In genomic region chr17:25698446-25698845, GRCm38 (mm10) we compare ENCODE assay signal across 8 mouse cellular contexts. TPM values are rescaled to one million over a fixed set of nuclear protein-coding genes. Genes with fewer than 3 reads are reported as not detected.
DNase-seq lines count a peak whose midpoint lies in the region; ATAC-seq and TF ChIP-seq lines count a peak whose summit lies in the region.

No protein-coding gene starts in this region.

- TF ChIP-seq CTCF in E14TG2a.4 (conservative IDR thresholded peaks at IDR 0.05; ENCODE audit: low read length): peak; percentile 64

- H3K4me1 ChIP-seq in E14TG2a.4 (replicated peaks; ENCODE audit: low read depth, low read length): peaks cover 14% of the 10 kb centered on the region
- no peaks in the 10 kb centered on the region for H3K4me1 ChIP-seq in lung, embryonic 16.5 days (replicated peaks; ENCODE audit: control insufficient read depth, insufficient read depth, low read length)

- ATAC-seq in lung, embryonic 16.5 days (ENCODE audit: low read depth): peak; percentile 38; the same call in 1 of the 2 replicates
- ATAC-seq in inflammation-experienced regulatory T-cells, adult 6 months: no peak

- WGBS in large intestine, adult 2 months: 16% methylated on average over 7 of the region's 7 CpGs
- WGBS in lung, embryonic 16.5 days: 6% methylated on average over 7 of the region's 7 CpGs

- no peak overlapping the region for H3K9ac ChIP-seq in lung, embryonic 16.5 days (ENCODE audit: low read length)

- no peaks in the 10 kb centered on the region for H3K9me3 ChIP-seq in E14TG2a.4 (ENCODE audit: low read length)
- no peaks in the 10 kb centered on the region for H3K9me3 ChIP-seq in lung, embryonic 16.5 days (ENCODE audit: control insufficient read depth, low read length)

- DNase-seq in adrenal gland, adult 8-10 months: peak; percentile 33
- DNase-seq in embryo, embryonic 10.5 days (ENCODE audit: low spot score): peak; percentile 96
- peak; percentile 64 for DNase-seq in heart, adult 8-10 months (ENCODE audit: low spot score)
- DNase-seq in large intestine, adult 2 months (ENCODE audit: low read depth, low spot score): peak; percentile 57
- DNase-seq in right cerebral cortex, postnatal 14 days: peak; percentile 82

- H3K36me3 ChIP-seq in E14TG2a.4 (ENCODE audit: insufficient read depth, low read length): no peaks in the 10 kb centered on the region
- no peaks in the 10 kb centered on the region for H3K36me3 ChIP-seq in lung, embryonic 16.5 days (ENCODE audit: control insufficient read depth, insufficient read depth, low read length)

- peaks cover 4% of the 10 kb centered on the region; the same call in 1 of the 2 replicates for H3K27me3 ChIP-seq in E14TG2a.4 (ENCODE audit: insufficient read depth, low read length)
- H3K27me3 ChIP-seq in lung, embryonic 16.5 days (ENCODE audit: control insufficient read depth, insufficient read depth, low read depth, low read length): no peaks in the 10 kb centered on the region

- no peak overlapping the region for H3K4me3 ChIP-seq in E14TG2a.4 (replicated peaks; ENCODE audit: low read length)
- H3K4me3 ChIP-seq in lung, embryonic 16.5 days (ENCODE audit: low read length): no peak overlapping the region

- no peak overlapping the region for H3K4me2 ChIP-seq in lung, embryonic 16.5 days (ENCODE audit: low read depth, low read length)

- no peak overlapping the region for H3K27ac ChIP-seq in lung, embryonic 16.5 days (ENCODE audit: low read length)

RNA-seq across cellular contexts. Expression of gene Gng13, which starts 18.5 kb away (rescaled TPM):
- total RNA-seq in adrenal gland, adult 8-10 months (2022): 1 to 10 TPM in 1 of 4 experiments, under 1 TPM in 1, not detected in 2; 0.74 to 2.9 TPM
- total RNA-seq in heart, adult 8-10 months (2022): 1 to 10 TPM in 2 of 4 experiments, not detected in 2; 1.1 to 2.0 TPM
- polyA plus RNA-seq in large intestine, adult 2 months (2012; rRNA removed): 0.23 and 0.37 TPM in 2 replicates
- polyA plus RNA-seq in lung, embryonic 16.5 days (2015; fragmentation: Nextera tagmentation; extraction: Ambion mirVana): 2.5 and 2.8 TPM in 2 replicates
- not detected for polyA plus RNA-seq in inflammation-experienced regulatory T-cells, adult 6 months (2017; shearing (Covaris generic))

RNA-seq across cellular contexts. Expression of gene Chtf18, which starts 28.8 kb away (rescaled TPM):
- total RNA-seq in adrenal gland, adult 8-10 months (2022): 1 to 10 TPM; 1.2 to 4.9 (median 2.6) TPM
- 1 to 10 TPM; 1.2 to 2.1 (median 1.6) TPM for total RNA-seq in heart, adult 8-10 months (2022)
- 18.4 and 20.4 TPM in 2 replicates for polyA plus RNA-seq in large intestine, adult 2 months (2012; rRNA removed)
- polyA plus RNA-seq in lung, embryonic 16.5 days (2015; fragmentation: Nextera tagmentation; extraction: Ambion mirVana): 32.2 and 37.0 TPM in 2 replicates
- 10 to 100 TPM in 1 of 3 experiments, 1 to 10 TPM in 2; 1.4 to 12.9 (median 3.9) TPM for polyA plus RNA-seq in inflammation-experienced regulatory T-cells, adult 6 months (2017; shearing (Covaris generic))

RNA-seq across cellular contexts. Expression of gene Rpusd1, which starts 29.0 kb away (rescaled TPM):
- total RNA-seq in adrenal gland, adult 8-10 months (2022): 10 to 100 TPM; 17.8 to 23.5 (median 20.4) TPM
- 1 to 10 TPM; 4.5 to 5.3 (median 4.6) TPM for total RNA-seq in heart, adult 8-10 months (2022)
- 22.1 and 22.9 TPM in 2 replicates for polyA plus RNA-seq in large intestine, adult 2 months (2012; rRNA removed)
- 25.0 and 26.6 TPM in 2 replicates for polyA plus RNA-seq in lung, embryonic 16.5 days (2015; fragmentation: Nextera tagmentation; extraction: Ambion mirVana)
- 10 to 100 TPM in 2 of 3 experiments, 1 to 10 TPM in 1; 8.6 to 12.5 (median 11.2) TPM for polyA plus RNA-seq in inflammation-experienced regulatory T-cells, adult 6 months (2017; shearing (Covaris generic))

RNA-seq across cellular contexts. Expression of gene Mslnl, which starts 37.4 kb away (rescaled TPM):
- under 1 TPM; 0.09 to 0.52 (median 0.30) TPM for total RNA-seq in adrenal gland, adult 8-10 months (2022)
- not detected for total RNA-seq in heart, adult 8-10 months (2022)
- polyA plus RNA-seq in large intestine, adult 2 months (2012; rRNA removed): 0.24 and 0.26 TPM in 2 replicates
- 1.4 TPM in 2 replicates for polyA plus RNA-seq in lung, embryonic 16.5 days (2015; fragmentation: Nextera tagmentation; extraction: Ambion mirVana)
- polyA plus RNA-seq in inflammation-experienced regulatory T-cells, adult 6 months (2017; shearing (Covaris generic)): not detected

RNA-seq across cellular contexts. Expression of gene Msln, which starts 55.7 kb away (rescaled TPM):
- total RNA-seq in adrenal gland, adult 8-10 months (2022): 1 to 10 TPM; 4.8 to 7.1 (median 6.0) TPM
- total RNA-seq in heart, adult 8-10 months (2022): 10 to 100 TPM in 3 of 4 experiments, 1 to 10 TPM in 1; 9.8 to 20.9 (median 17.6) TPM
- 4.8 and 8.4 TPM in 2 replicates for polyA plus RNA-seq in large intestine, adult 2 months (2012; rRNA removed)
- polyA plus RNA-seq in lung, embryonic 16.5 days (2015; fragmentation: Nextera tagmentation; extraction: Ambion mirVana): 42.8 and 68.0 TPM in 2 replicates
- not detected for polyA plus RNA-seq in inflammation-experienced regulatory T-cells, adult 6 months (2017; shearing (Covaris generic))

Comparison
In these comparisons a context has a peak if more than half of its experiments do, and no peak if none do; other contexts are left out.
1. DNase-seq: peak in every context shown above with its lines; median percentile 96 in embryo, embryonic 10.5 days; 82 in right cerebral cortex, postnatal 14 days; 64 in heart, adult 8-10 months; 57 in large intestine, adult 2 months; 33 in adrenal gland, adult 8-10 months.